Mouse (Mus musculus): Measurements from ENCODE around the gene Kif26b. TPM values are rescaled to one million over a fixed set of nuclear protein-coding genes. Genes with fewer than 3 reads are reported as not detected.

Kif26b gene
- polyA plus RNA-seq, 1 experiment: 0.04 TPM

- Histone ChIP-seq H3K36me3 (ENCODE audit: control insufficient read depth, insufficient read depth, low read length) (no peaks in the 10 kb centered on the region), H3K27me3 (ENCODE audit: control insufficient read depth, insufficient read depth, low read length) (no peaks in the 10 kb centered on the region), H3K4me1 (ENCODE audit: control insufficient read depth, insufficient read depth, insufficient read length) (no peaks in the 10 kb centered on the region), H3K4me3 (ENCODE audit: extremely low read depth, insufficient read depth, insufficient read length) (no peak overlapping the region), H3K27ac (ENCODE audit: insufficient read depth, low read length) (no peak overlapping the region)
- TF ChIP-seq CTCF (IDR thresholded peaks at IDR 0.05; ENCODE audit: extremely low read depth, insufficient read depth, insufficient read length, insufficient replicate concordance) (no peak), POLR2A (IDR thresholded peaks at IDR 0.05; ENCODE audit: low read depth, low read length) (no peak)
- 82% methylated on average over 7 of the region's 7 CpGs for WGBS
- DNase-seq (ENCODE audit: low read depth in 1 of 2, low spot score in 2 of 2): no peak
These were observed 352.0 kb downstream of the Kif26b start for GRCm38 (mm10) chr1:178880905-178881304.

GRCm38 (mm10) chr1:178886671-178887070, 357.7 kb downstream of the Kif26b start:
- 90% methylated on average over 5 of the region's 5 CpGs for WGBS
- H3K4me3 ChIP-seq (ENCODE audit: extremely low read depth, insufficient read depth, insufficient read length): no peak overlapping the region
- no peaks in the 10 kb centered on the region for H3K36me3 ChIP-seq (ENCODE audit: control insufficient read depth, insufficient read depth, low read length)
- H3K27ac ChIP-seq (ENCODE audit: insufficient read depth, low read length): no peak overlapping the region
- H3K4me1 ChIP-seq (ENCODE audit: control insufficient read depth, insufficient read depth, insufficient read length): no peaks in the 10 kb centered on the region
- TF ChIP-seq POLR2A (IDR thresholded peaks at IDR 0.05; ENCODE audit: low read depth, low read length): no peak
- no peak for TF ChIP-seq CTCF (IDR thresholded peaks at IDR 0.05; ENCODE audit: extremely low read depth, insufficient read depth, insufficient read length, insufficient replicate concordance)
- no peak for DNase-seq (ENCODE audit: low read depth in 1 of 2, low spot score in 2 of 2)
- H3K27me3 ChIP-seq (ENCODE audit: control insufficient read depth, insufficient read depth, low read length): no peaks in the 10 kb centered on the region

GRCm38 (mm10) chr1:178892376-178892775, 363.5 kb downstream of the Kif26b start:
- Histone ChIP-seq H3K27ac (ENCODE audit: insufficient read depth, low read length) (no peak overlapping the region), H3K36me3 (ENCODE audit: control insufficient read depth, insufficient read depth, low read length) (no peaks in the 10 kb centered on the region), H3K4me3 (ENCODE audit: extremely low read depth, insufficient read depth, insufficient read length) (no peak overlapping the region), H3K4me1 (ENCODE audit: control insufficient read depth, insufficient read depth, insufficient read length) (no peaks in the 10 kb centered on the region), H3K27me3 (ENCODE audit: control insufficient read depth, insufficient read depth, low read length) (no peaks in the 10 kb centered on the region)
- no peak for DNase-seq (ENCODE audit: low read depth in 1 of 2, low spot score in 2 of 2)
- no peak for TF ChIP-seq CTCF (IDR thresholded peaks at IDR 0.05; ENCODE audit: extremely low read depth, insufficient read depth, insufficient read length, insufficient replicate concordance)
- 91% methylated on average over 6 of the region's 6 CpGs for WGBS

GRCm38 (mm10) chr1:178893229-178894080, 364.5 kb downstream of the Kif26b start:
- 90% methylated on average over 11 of the region's 11 CpGs for WGBS
- TF ChIP-seq POLR2A (IDR thresholded peaks at IDR 0.05; ENCODE audit: low read depth, low read length): no peak
- no peak for TF ChIP-seq CTCF (IDR thresholded peaks at IDR 0.05; ENCODE audit: extremely low read depth, insufficient read depth, insufficient read length, insufficient replicate concordance)

GRCm38 (mm10) chr1:178894081-178894401, 365.1 kb downstream of the Kif26b start:
- no peaks in the 10 kb centered on the region for H3K4me1 ChIP-seq (ENCODE audit: control insufficient read depth, insufficient read depth, insufficient read length)
- H3K27me3 ChIP-seq (ENCODE audit: control insufficient read depth, insufficient read depth, low read length): no peaks in the 10 kb centered on the region
- H3K36me3 ChIP-seq (ENCODE audit: control insufficient read depth, insufficient read depth, low read length): no peaks in the 10 kb centered on the region
- no peak for DNase-seq (ENCODE audit: low read depth in 1 of 2, low spot score in 2 of 2)
- TF ChIP-seq POLR2A (IDR thresholded peaks at IDR 0.05; ENCODE audit: low read depth, low read length): no peak
- TF ChIP-seq CTCF (IDR thresholded peaks at IDR 0.05; ENCODE audit: extremely low read depth, insufficient read depth, insufficient read length, insufficient replicate concordance): no peak
- no peak overlapping the region for H3K27ac ChIP-seq (ENCODE audit: insufficient read depth, low read length)
- 83% methylated on average over 3 of the region's 3 CpGs for WGBS
- H3K4me3 ChIP-seq (ENCODE audit: extremely low read depth, insufficient read depth, insufficient read length): no peak overlapping the region

More at GRCm38 (mm10) chr1:178893229-178894080, 364.5 kb downstream of the Kif26b start:
- H3K36me3 ChIP-seq (ENCODE audit: control insufficient read depth, insufficient read depth, low read length): no peaks in the 10 kb centered on the region
- no peak overlapping the region for H3K27ac ChIP-seq (ENCODE audit: insufficient read depth, low read length)
- no peak for DNase-seq (ENCODE audit: low read depth in 1 of 2, low spot score in 2 of 2)
- no peaks in the 10 kb centered on the region for H3K27me3 ChIP-seq (ENCODE audit: control insufficient read depth, insufficient read depth, low read length)
- H3K4me3 ChIP-seq (ENCODE audit: extremely low read depth, insufficient read depth, insufficient read length): no peak overlapping the region
- no peaks in the 10 kb centered on the region for H3K4me1 ChIP-seq (ENCODE audit: control insufficient read depth, insufficient read depth, insufficient read length)

- DNase-seq (ENCODE audit: low read depth in 1 of 2, low spot score in 2 of 2): no peak
- Histone ChIP-seq H3K4me1 (ENCODE audit: control insufficient read depth, insufficient read depth, insufficient read length) (no peaks in the 10 kb centered on the region), H3K4me3 (ENCODE audit: extremely low read depth, insufficient read depth, insufficient read length) (no peak overlapping the region), H3K27ac (ENCODE audit: insufficient read depth, low read length) (no peak overlapping the region), H3K27me3 (ENCODE audit: control insufficient read depth, insufficient read depth, low read length) (no peaks in the 10 kb centered on the region), H3K36me3 (ENCODE audit: control insufficient read depth, insufficient read depth, low read length) (no peaks in the 10 kb centered on the region)
- TF ChIP-seq POLR2A (IDR thresholded peaks at IDR 0.05; ENCODE audit: low read depth, low read length) (no peak), CTCF (IDR thresholded peaks at IDR 0.05; ENCODE audit: extremely low read depth, insufficient read depth, insufficient read length, insufficient replicate concordance) (no peak)
- WGBS: 88% methylated on average over 4 of the region's 4 CpGs
These were observed 366.7 kb downstream of the Kif26b start for GRCm38 (mm10) chr1:178895674-178896073.

GRCm38 (mm10) chr1:178910951-178911350, 382.0 kb downstream of the Kif26b start:
- DNase-seq (ENCODE audit: low read depth in 1 of 2, low spot score in 2 of 2): no peak
- TF ChIP-seq CTCF (IDR thresholded peaks at IDR 0.05; ENCODE audit: extremely low read depth, insufficient read depth, insufficient read length, insufficient replicate concordance): no peak
- Histone ChIP-seq H3K27ac (ENCODE audit: insufficient read depth, low read length) (no peak overlapping the region), H3K27me3 (ENCODE audit: control insufficient read depth, insufficient read depth, low read length) (no peaks in the 10 kb centered on the region), H3K4me1 (ENCODE audit: control insufficient read depth, insufficient read depth, insufficient read length) (no peaks in the 10 kb centered on the region), H3K36me3 (ENCODE audit: control insufficient read depth, insufficient read depth, low read length) (no peaks in the 10 kb centered on the region), H3K4me3 (ENCODE audit: extremely low read depth, insufficient read depth, insufficient read length) (no peak overlapping the region)
- WGBS: 48% methylated on average over 14 of the region's 14 CpGs
